Mouse (Mus musculus) kidney, embryonic 15.5 days (tissue): ENCODE results near the gene Rcc2. TPM values are rescaled to one million over a fixed set of nuclear protein-coding genes. Genes with fewer than 3 reads are reported as not detected.

Experiments
- ATAC-seq: fragments of 200-750 bp; cut with Nextera tagmentation; replicated peaks from 2 replicates; pipeline ENCODE4 v1.8.0; 2017; ENCODE audit warnings: moderate TSS enrichment; ENCODE audit not compliant: low FRiP score
- H3K27ac ChIP-seq: fragments of 300-500 bp; sonication (generic); 2 replicates; pipeline ENCODE4 v1.5.1; 2015; ENCODE audit warnings: mild to moderate bottlenecking, inconsistent platforms
- H3K27me3 ChIP-seq: fragments of 300-500 bp; sonication (generic); 2 replicates; pipeline ENCODE4 v1.6.1; 2015; ENCODE audit warnings: inconsistent platforms
- H3K36me3 ChIP-seq: fragments of 300-500 bp; sonication (generic); 2 replicates; pipeline ENCODE4 v1.6.1; 2015; ENCODE audit warnings: inconsistent platforms
- H3K4me1 ChIP-seq: fragments of 300-500 bp; sonication (generic); 2 replicates; pipeline ENCODE4 v1.6.1; 2015; ENCODE audit warnings: inconsistent platforms
- H3K4me2 ChIP-seq: fragments of 300-500 bp; sonication (generic); 2 replicates; pipeline ENCODE4 v1.6.1; 2015; ENCODE audit warnings: moderate library complexity, mild to moderate bottlenecking, inconsistent platforms
- H3K4me3 ChIP-seq: fragments of 300-500 bp; sonication (generic); replicated peaks from 2 replicates; pipeline ENCODE4 v1.5.1; 2015; ENCODE audit warnings: mild to moderate bottlenecking, inconsistent platforms
- H3K9ac ChIP-seq: fragments of 300-500 bp; sonication (generic); 2 replicates; pipeline ENCODE4 v1.6.1; 2015; ENCODE audit warnings: mild to moderate bottlenecking, inconsistent platforms
- H3K9me3 ChIP-seq: fragments of 300-500 bp; sonication (generic); replicated peaks from 2 replicates; pipeline ENCODE4 v1.6.1; 2016; ENCODE audit warnings: inconsistent platforms
- WGBS: fragments of 180-500 bp; shearing (Covaris S2); methylation state at CpG from one replicate; pipeline ENCODE4 v1.1.7; 2015; ENCODE audit warnings: mixed read lengths; 5-methylcytosine and 5-hydroxymethylcytosine counted together
- polyA plus RNA-seq: library from polyadenylated mRNA; unstranded; fragments of >200 nt; fragmentation: Nextera tagmentation; extraction: Ambion mirVana; gene quantifications from 2 replicates; pipeline ENCODE4 v1.2.1, GENCODE M21; 2015

Gene Rcc2
- polyA plus RNA-seq, 1 experiment from 2014 or later, result 26.8 TPM

DNA sequence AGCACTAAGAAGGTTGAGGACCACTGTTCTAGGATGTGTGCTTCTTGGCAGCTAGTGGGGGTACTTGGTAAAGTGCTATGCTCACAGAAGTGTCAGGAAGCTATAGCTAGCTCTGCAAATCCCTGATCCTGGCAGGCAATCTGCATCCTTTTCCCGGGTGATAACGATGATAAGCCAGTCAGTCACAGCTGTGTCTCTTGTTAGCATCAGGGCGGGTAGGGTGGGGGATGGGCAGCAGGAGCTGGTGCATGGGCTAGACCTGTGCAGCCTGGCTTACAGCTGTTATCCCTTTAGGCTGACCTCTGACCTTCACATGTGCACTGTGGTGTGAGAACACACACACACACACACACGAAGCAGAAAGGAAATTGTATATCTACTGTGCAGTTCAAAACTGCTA lies 42.7 kb downstream of the Rcc2 start:
- no peak overlapping the region for H3K4me2 ChIP-seq
- 48% methylated on average over 4 of the region's 4 CpGs for WGBS
- no peak for ATAC-seq
- no peak overlapping the region for H3K9ac ChIP-seq
- no peak overlapping the region for H3K27ac ChIP-seq
- no peaks in the 10 kb centered on the region; the same call in 1 of the 2 replicates for H3K27me3 ChIP-seq
- no peaks in the 10 kb centered on the region for H3K36me3 ChIP-seq
- peaks cover 4% of the 10 kb centered on the region; the same call in 1 of the 2 replicates for H3K4me1 ChIP-seq
- H3K4me3 ChIP-seq, result no peak overlapping the region
- no peaks in the 10 kb centered on the region for H3K9me3 ChIP-seq

DNA sequence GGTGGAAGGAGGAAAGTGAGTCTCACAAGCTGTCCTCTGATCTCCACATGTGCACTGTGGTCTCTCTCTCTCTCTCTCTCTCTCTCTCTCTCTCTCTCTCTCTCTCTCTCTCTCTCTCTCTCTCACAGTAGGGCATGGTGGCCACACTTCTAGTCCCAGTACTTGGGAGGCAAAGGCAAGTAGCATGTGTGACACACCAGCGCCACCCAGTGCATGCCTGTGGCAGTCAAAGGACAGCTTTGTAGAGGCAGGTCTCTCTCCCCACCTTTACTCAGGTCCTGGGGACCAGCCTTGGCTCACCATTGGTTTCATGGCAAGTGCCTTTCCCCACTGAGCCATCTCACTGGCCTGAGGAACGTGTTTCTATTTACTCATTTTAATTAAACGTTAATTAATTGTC lies 44.3 kb downstream of the Rcc2 start:
- H3K27me3 ChIP-seq, result no peaks in the 10 kb centered on the region; the same call in 1 of the 2 replicates
- no peak overlapping the region for H3K4me3 ChIP-seq
- no peak overlapping the region for H3K9ac ChIP-seq
- no peaks in the 10 kb centered on the region for H3K9me3 ChIP-seq
- no peak overlapping the region for H3K27ac ChIP-seq
- WGBS, result 21% methylated on average over 3 of the region's 3 CpGs
- peaks cover 5% of the 10 kb centered on the region; the same call in 1 of the 2 replicates for H3K4me1 ChIP-seq
- no peak for ATAC-seq
- no peaks in the 10 kb centered on the region for H3K36me3 ChIP-seq
- H3K4me2 ChIP-seq, result no peak overlapping the region

DNA sequence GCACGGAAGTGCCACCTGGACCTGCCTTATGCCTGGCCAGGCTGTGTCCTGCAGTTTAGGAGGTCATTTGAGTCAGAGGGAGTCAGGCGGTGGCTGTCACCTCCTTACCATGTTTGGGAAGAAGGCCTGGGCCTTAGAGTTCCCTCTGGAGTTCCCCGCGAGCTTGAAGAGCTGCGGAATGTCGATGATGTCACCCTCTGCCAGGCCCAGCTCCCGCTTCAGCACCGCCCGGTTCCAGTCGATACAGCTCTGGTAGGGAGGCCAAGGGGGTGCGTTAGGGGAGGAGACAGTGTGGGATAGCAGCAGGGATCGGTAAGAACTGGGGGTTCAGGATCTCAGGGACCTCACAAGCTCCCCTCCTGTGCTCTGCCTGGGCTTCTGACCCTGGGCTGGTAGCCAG lies 47.6 kb downstream of the Rcc2 start:
- Histone ChIP-seq H3K4me1 (peaks cover 15% of the 10 kb centered on the region), H3K27ac (no peak overlapping the region), H3K9me3 (no peaks in the 10 kb centered on the region), H3K4me2 (no peak overlapping the region), H3K36me3 (no peaks in the 10 kb centered on the region), H3K27me3 (peaks cover 3% of the 10 kb centered on the region), H3K4me3 (no peak overlapping the region), H3K9ac (no peak overlapping the region)
- WGBS, result 28% methylated on average over 12 of the region's 12 CpGs
- no peak for ATAC-seq

DNA sequence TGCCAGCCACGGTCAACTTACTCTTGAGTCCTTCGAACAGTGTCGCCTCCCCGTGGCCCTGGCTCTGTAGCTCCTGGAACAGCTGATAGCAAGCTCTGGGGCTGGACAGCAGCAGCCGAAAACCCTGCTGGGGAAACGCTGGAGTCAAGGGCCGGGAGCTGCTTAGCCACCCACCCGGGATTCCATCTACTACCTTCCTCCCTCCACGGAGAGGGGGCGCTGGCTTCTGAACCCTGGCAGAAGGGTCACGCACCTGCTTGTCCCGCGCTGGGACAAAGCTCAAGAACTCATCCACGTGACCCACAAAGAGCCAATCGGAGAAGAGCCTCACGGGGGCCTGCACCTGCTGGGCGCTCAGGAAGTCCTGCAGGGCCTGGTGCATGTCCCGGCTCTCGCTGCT lies 50.0 kb downstream of the Rcc2 start:
- Histone ChIP-seq H3K36me3 (no peaks in the 10 kb centered on the region), H3K27me3 (peaks cover 3% of the 10 kb centered on the region; the same call in 1 of the 2 replicates), H3K9me3 (no peaks in the 10 kb centered on the region), H3K9ac (peak overlapping the region; percentile 12; the same call in 1 of the 2 replicates), H3K27ac (no peak overlapping the region), H3K4me2 (peak overlapping the region; percentile 53), H3K4me1 (peaks cover 15% of the 10 kb centered on the region), H3K4me3 (peak overlapping the region; percentile 20; the same call in 1 of the 2 replicates)
- WGBS, result 7% methylated on average over 19 of the region's 19 CpGs
- no peak for ATAC-seq

DNA sequence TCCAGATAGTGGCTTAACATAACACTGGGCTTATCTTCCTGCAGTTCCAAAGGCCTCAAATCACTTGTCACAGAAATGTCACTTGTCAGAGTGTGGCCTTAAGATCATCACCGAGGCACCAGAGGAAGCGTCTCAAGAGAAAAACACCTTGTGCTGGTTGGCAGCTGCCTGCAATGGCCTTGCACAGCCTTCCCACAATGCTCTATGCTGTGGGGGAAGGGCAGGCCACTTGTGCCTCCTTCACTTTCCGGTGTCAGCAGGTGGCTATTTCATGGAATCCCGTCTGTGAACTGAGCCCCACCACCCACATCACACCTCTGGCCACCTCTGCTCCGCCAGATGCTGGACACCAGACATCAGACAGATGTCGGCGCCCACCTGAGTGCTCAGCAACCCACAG lies 53.0 kb downstream of the Rcc2 start:
- H3K4me3 ChIP-seq, result no peak overlapping the region
- no peaks in the 10 kb centered on the region for H3K36me3 ChIP-seq
- 58% methylated on average over 7 of the region's 7 CpGs for WGBS

DNA sequence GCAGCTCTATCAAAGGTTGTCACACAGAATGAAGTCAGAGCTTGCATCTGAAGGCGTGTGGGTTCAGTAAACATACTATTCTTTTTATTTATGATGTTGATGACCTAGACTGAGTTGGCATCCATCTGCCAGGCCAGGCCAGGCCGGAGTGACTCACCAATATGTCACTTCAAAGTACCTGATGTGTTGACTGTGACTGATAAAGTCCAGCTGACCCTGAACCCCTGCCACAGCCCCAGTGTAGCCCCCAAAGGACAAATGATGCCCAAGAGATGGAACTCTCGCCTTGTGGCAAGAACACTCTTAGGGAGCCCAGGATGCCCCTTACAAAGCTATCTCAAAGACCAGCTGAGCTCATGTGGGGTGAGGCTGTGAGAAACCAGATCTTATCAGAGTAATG lies 55.5 kb downstream of the Rcc2 start:
- ATAC-seq, result no peak
- peaks cover 3% of the 10 kb centered on the region; the same call in 1 of the 2 replicates for H3K27me3 ChIP-seq
- WGBS, result 80% methylated on average over 3 of the region's 3 CpGs

More for the DNA sequence above, 53.0 kb downstream of the Rcc2 start:
- H3K9me3 ChIP-seq, result no peaks in the 10 kb centered on the region
- H3K4me2 ChIP-seq, result no peak overlapping the region
- no peak overlapping the region for H3K27ac ChIP-seq
- H3K27me3 ChIP-seq, result peaks cover 3% of the 10 kb centered on the region; the same call in 1 of the 2 replicates
- ATAC-seq, result no peak
- no peak overlapping the region for H3K9ac ChIP-seq
- peaks cover 20% of the 10 kb centered on the region for H3K4me1 ChIP-seq

DNA sequence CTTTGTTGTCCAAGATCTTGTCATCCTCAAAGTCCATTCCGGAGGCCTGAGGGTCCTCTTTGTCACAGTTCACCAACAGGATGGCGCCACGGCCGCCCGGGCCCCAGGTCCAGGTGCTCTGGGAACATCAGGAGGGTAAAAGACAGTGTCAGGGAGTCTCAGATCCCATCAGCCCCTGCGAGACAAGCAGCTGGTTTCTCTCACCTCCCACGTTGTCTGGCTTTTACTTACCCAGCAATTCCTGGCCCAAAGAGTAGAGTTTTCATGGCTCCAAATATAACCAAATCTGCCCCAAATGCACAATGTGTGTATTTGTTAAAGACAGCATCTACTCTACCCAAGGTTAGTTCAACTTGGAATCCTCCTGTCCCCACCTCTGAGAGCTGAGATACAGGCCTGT lies 61.3 kb downstream of the Rcc2 start:
- H3K36me3 ChIP-seq, result no peaks in the 10 kb centered on the region
- no peak overlapping the region for H3K4me3 ChIP-seq
- peaks cover 11% of the 10 kb centered on the region for H3K4me1 ChIP-seq
- no peaks in the 10 kb centered on the region for H3K9me3 ChIP-seq
- H3K27me3 ChIP-seq, result no peaks in the 10 kb centered on the region
- 69% methylated on average over 7 of the region's 7 CpGs for WGBS
- no peak overlapping the region for H3K4me2 ChIP-seq
- no peak overlapping the region for H3K27ac ChIP-seq
- no peak overlapping the region for H3K9ac ChIP-seq
- no peak for ATAC-seq

More for the DNA sequence above, 55.5 kb downstream of the Rcc2 start:
- H3K27ac ChIP-seq, result no peak overlapping the region
- peaks cover 11% of the 10 kb centered on the region for H3K4me1 ChIP-seq
- H3K36me3 ChIP-seq, result no peaks in the 10 kb centered on the region
- no peak overlapping the region for H3K4me2 ChIP-seq
- no peak overlapping the region for H3K9ac ChIP-seq
- H3K9me3 ChIP-seq, result no peaks in the 10 kb centered on the region
- H3K4me3 ChIP-seq, result no peak overlapping the region

DNA sequence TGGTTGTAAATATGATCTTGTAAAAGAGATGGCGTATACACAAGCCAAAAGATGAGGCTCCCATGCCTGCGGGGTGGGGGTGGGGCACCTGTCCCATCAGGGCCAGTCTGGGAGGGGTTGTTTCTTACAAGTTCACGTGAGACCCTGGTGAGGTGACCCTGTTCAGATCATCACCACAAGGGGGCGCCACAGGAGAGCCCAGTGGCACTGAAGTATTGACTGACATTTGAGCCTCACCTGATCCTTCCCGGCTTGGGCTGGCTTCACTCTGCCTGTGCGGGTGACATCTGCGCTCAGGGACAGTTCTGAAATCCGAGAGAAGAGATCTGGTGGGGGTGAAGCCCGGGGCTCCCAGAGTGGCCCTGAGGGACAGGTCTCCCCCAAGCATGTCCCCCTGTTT lies 62.8 kb downstream of the Rcc2 start:
- no peak for ATAC-seq
- no peak overlapping the region for H3K9ac ChIP-seq
- H3K36me3 ChIP-seq, result no peaks in the 10 kb centered on the region

DNA sequence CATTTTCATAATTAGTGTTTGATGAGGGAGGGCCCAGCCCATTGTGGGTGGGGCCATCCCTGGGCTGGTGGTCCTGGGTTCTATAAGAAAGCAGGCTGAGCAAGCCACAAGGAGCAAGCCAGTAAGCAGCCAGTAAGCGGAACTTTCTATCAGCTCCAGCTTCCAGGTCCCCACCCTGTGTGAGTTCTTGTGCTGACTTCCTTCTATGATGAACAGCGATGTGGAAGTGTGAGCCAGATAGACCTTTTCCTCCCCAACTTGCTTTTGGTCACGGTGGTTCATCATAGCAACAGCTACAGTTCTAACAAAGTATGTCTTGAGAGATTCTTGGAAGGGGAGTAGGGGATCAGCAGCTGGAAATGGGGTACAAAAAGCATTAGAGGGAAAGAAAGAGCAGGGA lies 65.6 kb downstream of the Rcc2 start:
- Histone ChIP-seq H3K4me2 (no peak overlapping the region), H3K4me1 (peaks cover 7% of the 10 kb centered on the region; the same call in 1 of the 2 replicates), H3K4me3 (no peak overlapping the region), H3K27me3 (no peaks in the 10 kb centered on the region), H3K36me3 (no peaks in the 10 kb centered on the region), H3K9me3 (no peaks in the 10 kb centered on the region), H3K27ac (no peak overlapping the region), H3K9ac (no peak overlapping the region)
- 80% methylated on average over 3 of the region's 3 CpGs for WGBS
- ATAC-seq, result no peak

More for the DNA sequence above, 62.8 kb downstream of the Rcc2 start:
- no peak overlapping the region for H3K4me3 ChIP-seq
- no peak overlapping the region for H3K27ac ChIP-seq
- H3K27me3 ChIP-seq, result no peaks in the 10 kb centered on the region
- no peaks in the 10 kb centered on the region for H3K9me3 ChIP-seq
- H3K4me1 ChIP-seq, result peaks cover 2% of the 10 kb centered on the region
- no peak overlapping the region for H3K4me2 ChIP-seq
- WGBS, result 14% methylated on average over 9 of the region's 9 CpGs

DNA sequence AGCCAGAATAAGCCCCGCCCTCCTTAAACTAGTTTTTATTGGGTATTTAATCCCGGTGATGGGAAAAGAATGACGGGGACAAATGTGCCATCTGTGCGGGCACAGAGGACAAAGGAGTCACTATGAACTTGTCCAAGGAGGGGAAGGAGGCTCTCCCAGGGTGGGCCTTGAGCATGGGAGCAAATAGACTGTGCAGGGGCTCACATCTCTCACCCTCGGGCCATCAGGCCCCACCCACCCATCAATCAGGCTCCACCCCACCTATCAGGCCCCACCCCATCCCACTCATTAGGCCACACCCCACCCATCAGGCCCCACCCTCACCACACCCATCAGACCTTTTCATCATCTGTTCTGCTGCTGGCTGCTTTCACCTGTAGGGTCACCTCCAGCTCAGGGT lies 68.6 kb downstream of the Rcc2 start:
- Histone ChIP-seq H3K9me3 (no peaks in the 10 kb centered on the region), H3K4me1 (peaks cover 25% of the 10 kb centered on the region), H3K36me3 (no peaks in the 10 kb centered on the region), H3K27me3 (no peaks in the 10 kb centered on the region), H3K4me3 (no peak overlapping the region), H3K27ac (no peak overlapping the region), H3K9ac (no peak overlapping the region), H3K4me2 (no peak overlapping the region)
- ATAC-seq, result no peak
- WGBS, result 86% methylated on average over 5 of the region's 5 CpGs

DNA sequence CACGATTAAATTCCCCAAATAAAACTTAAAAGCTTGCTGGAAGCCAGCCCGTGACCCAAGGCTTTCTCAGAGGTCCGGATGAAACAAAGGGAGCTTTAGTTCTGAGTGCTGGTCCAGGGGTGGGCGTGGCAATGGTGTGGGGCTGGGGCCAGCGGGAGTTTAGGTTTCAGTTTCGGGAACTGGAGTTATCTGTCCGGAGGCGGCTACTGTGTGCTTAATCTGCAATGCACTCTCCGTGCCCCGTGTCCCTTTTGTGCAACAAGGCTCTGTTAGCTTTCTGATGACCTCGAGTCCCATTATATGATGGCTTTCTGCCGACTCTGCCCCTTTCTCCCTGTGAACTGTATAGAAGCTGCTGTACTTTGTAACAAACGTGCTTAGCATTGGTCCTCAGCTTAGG lies 70.1 kb downstream of the Rcc2 start:
- no peaks in the 10 kb centered on the region for H3K36me3 ChIP-seq
- H3K27ac ChIP-seq, result peak overlapping the region; percentile 48
- peak overlapping the region; percentile 55 for H3K4me2 ChIP-seq
- H3K9ac ChIP-seq, result no peak overlapping the region
- no peak; the same call in 1 of the 2 replicates for ATAC-seq
- peak overlapping the region; percentile 35 for H3K4me3 ChIP-seq
- H3K9me3 ChIP-seq, result no peaks in the 10 kb centered on the region
- no peaks in the 10 kb centered on the region for H3K27me3 ChIP-seq
- WGBS, result 6% methylated on average over 13 of the region's 13 CpGs
- peaks cover 25% of the 10 kb centered on the region for H3K4me1 ChIP-seq

DNA sequence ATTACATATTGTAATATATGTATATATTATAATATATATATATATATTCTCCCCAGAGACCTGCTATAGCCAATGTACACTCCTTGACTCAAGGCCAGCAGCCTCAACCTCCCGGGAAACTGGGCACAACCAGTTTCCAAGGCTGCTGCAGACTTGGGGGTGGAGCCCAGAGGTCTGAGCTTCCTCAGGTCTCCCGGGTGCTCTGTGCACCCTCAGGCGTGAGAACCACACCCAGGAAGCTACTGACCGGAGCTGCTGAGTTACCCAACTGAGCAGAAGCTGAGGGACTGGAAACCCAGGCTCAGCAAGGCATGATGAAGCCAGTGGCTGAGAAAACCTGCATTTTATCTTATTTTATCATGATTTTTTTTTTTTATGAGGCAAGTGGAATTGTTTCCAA lies 70.8 kb downstream of the Rcc2 start:
- no peaks in the 10 kb centered on the region for H3K9me3 ChIP-seq
- no peak overlapping the region for H3K4me2 ChIP-seq
- no peaks in the 10 kb centered on the region for H3K27me3 ChIP-seq
- no peak overlapping the region for H3K4me3 ChIP-seq
- peaks cover 25% of the 10 kb centered on the region for H3K4me1 ChIP-seq
- H3K36me3 ChIP-seq, result no peaks in the 10 kb centered on the region
- H3K9ac ChIP-seq, result no peak overlapping the region
- no peak for ATAC-seq
- 16% methylated on average over 4 of the region's 4 CpGs for WGBS
- H3K27ac ChIP-seq, result no peak overlapping the region
